ENCODE assay signal across 34 mouse cellular contexts in the genomic region with DNA sequence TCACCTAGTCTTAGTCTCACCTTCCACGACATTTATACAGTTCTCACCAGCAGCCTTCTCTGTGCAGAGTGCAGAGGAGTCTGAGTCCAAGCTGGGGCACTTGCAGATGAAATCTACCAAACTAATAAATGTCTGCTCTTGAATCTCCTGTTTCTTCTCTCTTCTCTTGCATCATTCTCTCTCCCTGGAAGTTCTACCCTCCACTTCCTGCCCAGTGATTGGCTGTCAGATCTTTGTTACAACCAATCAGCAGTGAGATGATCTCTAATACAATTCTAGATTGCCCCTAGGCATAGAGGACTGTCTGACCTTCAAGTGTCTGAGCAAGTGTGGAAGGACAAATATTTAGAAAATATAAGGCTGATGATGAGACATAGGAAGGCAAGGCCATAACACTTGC. TPM values are rescaled to one million over a fixed set of nuclear protein-coding genes. Genes with fewer than 3 reads are reported as not detected.
"Had no signal": no experiment of that assay in that cellular context is flagged by ENCODE, and none has a peak within 500 bp of the region (broad histone marks: within the 10 kb centered on the region; RNA-seq: fewer than 3 reads in every experiment).

No protein-coding gene starts in this region.

- H3K4me2 ChIP-seq: embryonic facial prominence, embryonic 12.5 days; embryonic facial prominence, embryonic 13.5 days; embryonic facial prominence, embryonic 15.5 days; forebrain, embryonic 12.5 days; forebrain, embryonic 13.5 days; forebrain, embryonic 15.5 days had no signal

- H3K36me3 ChIP-seq: embryonic facial prominence, embryonic 10.5 days; embryonic facial prominence, embryonic 13.5 days; embryonic facial prominence, embryonic 15.5 days; forebrain, embryonic 10.5 days; forebrain, embryonic 12.5 days; forebrain, embryonic 15.5 days had no signal

- H3K4me3 ChIP-seq: embryonic facial prominence, embryonic 10.5 days; embryonic facial prominence, embryonic 12.5 days; embryonic facial prominence, embryonic 13.5 days; embryonic facial prominence, embryonic 15.5 days; erythroblast, embryonic 14.5 days; forebrain, embryonic 10.5 days; forebrain, embryonic 12.5 days; forebrain, embryonic 13.5 days; forebrain, embryonic 15.5 days; gastrocnemius, adult 2 months; heart, adult 2 months; heart, embryonic 10.5 days had no signal

- ATAC-seq: forebrain, embryonic 13.5 days; forebrain, embryonic 14.5 days; forebrain, embryonic 15.5 days; forebrain, embryonic 16.5 days; forebrain, postnatal 0 days had no signal

- H3K9me3 ChIP-seq: embryonic facial prominence, embryonic 10.5 days; embryonic facial prominence, embryonic 12.5 days; embryonic facial prominence, embryonic 13.5 days; embryonic facial prominence, embryonic 15.5 days; forebrain, embryonic 10.5 days; forebrain, embryonic 12.5 days; forebrain, embryonic 13.5 days; forebrain, embryonic 15.5 days; heart, embryonic 10.5 days had no signal

- DNase-seq: cerebellum, adult 9-10 months; cerebellum, adult 9-11 months; cerebellum, postnatal 14 days; cerebellum, postnatal 25 days; cerebellum, postnatal 36 days; forebrain, postnatal 0 days; gastrocnemius, adult 2 months; gastrocnemius, postnatal 10 days; gastrocnemius, postnatal 14 days; gastrocnemius, postnatal 25 days; gastrocnemius, postnatal 36 days; heart, adult 11 months; heart, adult 18-20 months; heart, adult 2 months had no signal

- H3K9ac ChIP-seq: embryonic facial prominence, embryonic 12.5 days; embryonic facial prominence, embryonic 13.5 days; embryonic facial prominence, embryonic 15.5 days; forebrain, embryonic 12.5 days; forebrain, embryonic 13.5 days; forebrain, embryonic 15.5 days; forebrain, postnatal 0 days had no signal

- H3K27me3 ChIP-seq: embryonic facial prominence, embryonic 12.5 days; embryonic facial prominence, embryonic 13.5 days; embryonic facial prominence, embryonic 15.5 days; forebrain, embryonic 12.5 days; forebrain, embryonic 13.5 days; forebrain, embryonic 15.5 days had no signal

- H3K27ac ChIP-seq: embryonic facial prominence, embryonic 10.5 days; embryonic facial prominence, embryonic 12.5 days; embryonic facial prominence, embryonic 13.5 days; embryonic facial prominence, embryonic 15.5 days; forebrain, embryonic 10.5 days; forebrain, embryonic 12.5 days; forebrain, embryonic 13.5 days; forebrain, embryonic 15.5 days; gastrocnemius, adult 2 months; heart, adult 2 months; heart, embryonic 10.5 days had no signal

- H3K4me1 ChIP-seq: embryonic facial prominence, embryonic 10.5 days; embryonic facial prominence, embryonic 12.5 days; embryonic facial prominence, embryonic 13.5 days; embryonic facial prominence, embryonic 15.5 days; forebrain, embryonic 10.5 days; forebrain, embryonic 12.5 days; forebrain, embryonic 13.5 days; forebrain, embryonic 15.5 days had no signal

RNA-seq across cellular contexts. Expression of gene Lgals12, which starts 30.8 kb away (rescaled TPM):
- total RNA-seq: common myeloid progenitor, adult 5-6 weeks; granulocyte monocyte progenitor cell, adult 5-6 weeks had no signal
- polyA plus RNA-seq: erythroblast, embryonic 14.5 days had no signal

RNA-seq across cellular contexts. Expression of gene Hrasls5, which starts 36.2 kb away (rescaled TPM):
- total RNA-seq: common myeloid progenitor, adult 5-6 weeks; forebrain, postnatal 0 days; gastrocnemius, adult 18-20 months; gastrocnemius, adult 2 months; gastrocnemius, adult 8-10 months; gastrocnemius, postnatal 10 days; gastrocnemius, postnatal 14 days; gastrocnemius, postnatal 25 days; gastrocnemius, postnatal 36 days; gastrocnemius, postnatal 4 days; granulocyte monocyte progenitor cell, adult 5-6 weeks; heart, adult 18-20 months; heart, adult 2 months; heart, adult 8-10 months had no signal
- polyA plus RNA-seq: embryonic facial prominence, embryonic 10.5 days; embryonic facial prominence, embryonic 11.5 days; embryonic facial prominence, embryonic 12.5 days; embryonic facial prominence, embryonic 13.5 days; erythroblast, embryonic 14.5 days; forebrain, embryonic 10.5 days; forebrain, embryonic 11.5 days; forebrain, embryonic 12.5 days; forebrain, embryonic 13.5 days; forebrain, embryonic 14.5 days; forebrain, embryonic 15.5 days; forebrain, embryonic 16.5 days; heart, embryonic 10.5 days had no signal
